Mouse (Mus musculus) kidney, adult 2 months (tissue): ENCODE data around the gene Meis1. TPM values are rescaled to one million over a fixed set of nuclear protein-coding genes. Genes with fewer than 3 reads are reported as not detected.

Experiments used
- DNase-seq: peaks from one replicate; pipeline ENCODE4 v3.0.0; 2021
- H3K27ac ChIP-seq: fragments of 200-500 bp; 2 replicates; pipeline ENCODE4 v1.5.1; 2012; ENCODE audit warnings: low read depth, low read length, control low read depth, inconsistent platforms; ENCODE audit not compliant: insufficient read depth
- H3K27me3 ChIP-seq: fragments of 200-500 bp; replicated peaks from 2 replicates; pipeline ENCODE4 v1.6.1; 2012; ENCODE audit warnings: mild to moderate bottlenecking, moderate library complexity, low read length, inconsistent platforms; ENCODE audit not compliant: control insufficient read depth, insufficient read depth
- H3K36me3 ChIP-seq: fragments of 200-500 bp; 2 replicates; pipeline ENCODE4 v1.6.1; 2012; ENCODE audit warnings: mild to moderate bottlenecking, moderate library complexity, low read length, inconsistent platforms; ENCODE audit not compliant: control insufficient read depth, insufficient read depth
- H3K4me1 ChIP-seq: fragments of 200-500 bp; 2 replicates; pipeline ENCODE4 v1.6.1; 2011; ENCODE audit warnings: low read length; ENCODE audit not compliant: control insufficient read depth, insufficient read depth
- H3K4me3 ChIP-seq: fragments of 200-500 bp; 2 replicates; pipeline ENCODE4 v1.5.1; 2011; ENCODE audit warnings: mild to moderate bottlenecking, low read depth, low read length, control low read depth; ENCODE audit not compliant: insufficient read depth
- CTCF ChIP-seq: fragments of 200-500 bp; conservative IDR thresholded peaks from 2 replicates; pipeline ENCODE4 v1.5.1; 2011; ENCODE audit warnings: low read depth, mild to moderate bottlenecking, control low read depth, low read length, moderate library complexity, mixed read lengths; ENCODE audit not compliant: insufficient read depth, insufficient read length
- POLR2A ChIP-seq: fragments of 200-500 bp; IDR thresholded peaks from one replicate; pipeline ENCODE4 v1.6.1; 2011; ENCODE audit warnings: low read depth, low read length, control low read depth
- WGBS: fragments of 180-500 bp; shearing (Covaris S2); methylation state at CpG from one replicate; pipeline ENCODE4 v1.1.7; 2018; 5-methylcytosine and 5-hydroxymethylcytosine counted together
- polyA plus RNA-seq: library from polyadenylated mRNA; depleted of rRNA; stranded (reverse); fragments of >200 nt; gene quantifications from 2 replicates; pipeline ENCODE4 v1.2.3, GENCODE M21; 2012

Gene Meis1
- polyA plus RNA-seq, 1 experiment, result 6.2 TPM

DNA sequence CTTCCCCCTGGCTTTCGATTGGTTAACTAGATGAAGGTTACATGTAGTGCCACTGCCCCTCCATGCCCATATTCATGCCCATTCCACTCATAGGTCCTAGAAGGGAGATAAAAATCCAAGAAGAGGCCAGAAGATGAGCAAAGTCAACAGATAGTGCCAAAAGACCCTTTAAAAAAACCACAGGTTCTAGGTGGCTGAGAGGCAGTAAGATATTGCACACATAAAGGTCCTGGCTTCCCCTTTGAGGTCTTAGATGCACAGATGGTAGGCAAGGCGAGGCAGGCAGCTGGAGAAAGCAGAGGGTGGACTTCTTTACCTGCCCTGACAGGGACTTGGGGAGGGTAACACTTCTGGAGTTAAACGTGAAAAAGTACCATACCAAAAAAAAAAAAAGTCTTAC lies 134.8 kb downstream of the Meis1 start:
- TF ChIP-seq CTCF, result no peak
- TF ChIP-seq POLR2A, result no peak
- 66% methylated on average over 3 of the region's 3 CpGs for WGBS
- Histone ChIP-seq H3K27me3 (no peaks in the 10 kb centered on the region), H3K4me1 (no peaks in the 10 kb centered on the region), H3K36me3 (no peaks in the 10 kb centered on the region), H3K4me3 (no peak overlapping the region), H3K27ac (no peak overlapping the region)
- DNase-seq, result no peak

DNA sequence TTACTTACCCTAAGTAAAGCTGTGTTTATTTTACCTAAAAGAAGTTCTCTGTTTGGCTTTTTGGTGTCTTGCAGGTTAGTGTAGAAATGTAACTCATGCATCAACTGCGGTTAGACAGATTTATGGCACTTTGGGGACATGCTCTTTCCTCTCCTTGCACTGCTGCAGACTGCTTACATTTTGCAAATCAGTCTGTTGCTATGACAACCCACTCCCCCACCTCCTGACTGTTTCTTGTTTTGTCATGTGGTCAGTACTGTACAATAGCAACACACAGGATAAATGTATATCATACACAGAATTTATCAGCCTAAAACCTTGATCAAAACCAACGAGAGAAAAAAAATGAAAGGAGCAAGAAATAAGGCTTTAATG lies 135.3 kb downstream of the Meis1 start:
- Histone ChIP-seq H3K4me3 (no peak overlapping the region), H3K4me1 (no peaks in the 10 kb centered on the region), H3K27me3 (no peaks in the 10 kb centered on the region), H3K27ac (no peak overlapping the region), H3K36me3 (no peaks in the 10 kb centered on the region)
- TF ChIP-seq POLR2A (no peak), CTCF (no peak)
- 46% methylated on average over 2 of the region's 2 CpGs for WGBS
- peak; percentile 44 for DNase-seq

- Histone ChIP-seq H3K27me3 (no peaks in the 10 kb centered on the region), H3K4me3 (no peak overlapping the region), H3K27ac (no peak overlapping the region), H3K36me3 (no peaks in the 10 kb centered on the region), H3K4me1 (no peaks in the 10 kb centered on the region)
- 84% methylated on average over 3 of the region's 3 CpGs for WGBS
- no peak for DNase-seq
- TF ChIP-seq CTCF, result no peak
- no peak for TF ChIP-seq POLR2A
Observed at GRCm38 (mm10) chr11:18882747-18883506, 135.9 kb downstream of the Meis1 start.

GRCm38 (mm10) chr11:18882315-18882714 lies 136.5 kb downstream of the Meis1 start:
- TF ChIP-seq POLR2A (no peak), CTCF (no peak)
- Histone ChIP-seq H3K4me3 (no peak overlapping the region), H3K27ac (no peak overlapping the region), H3K4me1 (no peaks in the 10 kb centered on the region), H3K36me3 (no peaks in the 10 kb centered on the region), H3K27me3 (no peaks in the 10 kb centered on the region)
- no peak for DNase-seq
- WGBS, result 91% methylated on average over 5 of the region's 5 CpGs

DNA sequence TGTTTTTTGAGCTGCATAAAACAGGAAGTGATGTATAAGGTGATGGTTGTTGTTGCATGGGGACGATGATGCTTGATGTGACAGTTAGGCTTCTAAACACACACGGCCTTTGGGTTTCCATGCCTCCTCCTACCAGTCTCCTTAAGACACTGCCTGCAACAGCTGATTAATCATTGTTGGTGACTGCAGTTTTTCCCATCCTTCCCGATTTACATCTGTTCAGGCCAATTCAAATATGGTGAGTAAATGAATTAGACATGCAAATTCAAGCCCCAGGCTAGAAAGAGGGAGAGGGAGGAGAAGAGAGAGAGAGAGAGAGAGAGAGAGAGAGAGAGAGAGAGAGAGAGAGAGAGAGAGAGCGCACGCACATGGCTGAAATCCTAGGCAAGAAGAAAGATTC lies 138.0 kb downstream of the Meis1 start:
- WGBS, result 71% methylated on average over 5 of the region's 5 CpGs
- H3K27ac ChIP-seq, result no peak overlapping the region

DNA sequence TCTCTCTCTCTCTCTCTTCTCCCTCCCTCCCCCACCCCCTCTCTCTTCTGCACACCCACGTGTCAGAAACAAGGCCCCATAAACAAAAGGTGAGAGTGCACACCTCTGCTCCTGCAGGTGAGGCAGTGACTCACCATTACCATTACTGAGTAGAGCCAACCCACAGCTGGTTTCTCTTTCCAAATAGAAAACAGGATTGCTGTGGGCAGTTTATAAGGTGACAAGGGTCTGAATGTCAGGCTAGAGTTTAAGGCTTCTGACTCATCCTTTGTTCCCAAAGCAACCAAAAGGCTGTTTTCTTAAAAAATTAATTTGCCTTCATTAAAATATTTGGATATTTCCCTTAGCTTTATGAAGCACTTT lies 139.3 kb downstream of the Meis1 start:
- TF ChIP-seq CTCF (no peak), POLR2A (no peak)
- no peak overlapping the region for H3K27ac ChIP-seq

More for the DNA sequence above, 138.0 kb downstream of the Meis1 start:
- peaks cover 2% of the 10 kb centered on the region; the same call in 1 of the 2 replicates for H3K27me3 ChIP-seq
- 0 out of 2 replicates have a peak, but pooled peaks cover 2% of the 10 kb centered on the region for H3K4me1 ChIP-seq
- TF ChIP-seq POLR2A (no peak), CTCF (no peak)
- no peaks in the 10 kb centered on the region for H3K36me3 ChIP-seq
- no peak overlapping the region for H3K4me3 ChIP-seq
- DNase-seq, result no peak

DNA sequence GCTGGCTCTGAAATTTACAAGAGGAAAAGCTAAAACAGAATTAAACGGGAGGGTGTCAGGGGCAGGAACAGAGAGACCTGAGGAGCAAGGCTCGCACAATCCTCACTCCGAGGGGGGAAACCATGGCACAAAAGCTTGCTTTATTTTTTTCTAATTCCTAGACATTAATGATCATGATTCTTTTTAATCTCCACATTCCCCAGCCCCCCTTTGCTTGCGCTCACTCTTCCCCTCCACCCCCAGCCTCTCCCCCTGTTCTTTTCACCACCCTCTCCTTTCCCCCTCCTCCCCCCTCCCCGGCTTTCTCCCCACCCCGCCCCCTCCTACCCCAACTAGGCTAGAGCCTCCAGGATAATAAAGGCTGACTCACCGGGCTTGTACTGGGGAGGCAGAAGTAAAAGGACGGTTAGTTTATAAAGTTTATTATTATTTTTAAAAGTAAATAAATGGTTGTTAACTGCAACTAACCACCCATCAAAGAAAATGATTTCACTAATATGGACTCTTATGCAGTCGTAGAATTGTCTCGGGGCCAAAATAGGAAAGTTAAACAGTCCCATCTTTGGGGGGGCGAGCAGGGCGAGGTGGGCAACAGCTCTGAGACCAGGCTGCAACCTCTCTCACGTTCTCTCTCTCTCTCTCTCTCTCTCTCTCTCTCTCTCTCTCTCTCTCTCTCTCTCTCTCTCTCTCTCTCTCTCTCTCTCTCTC lies 139.9 kb downstream of the Meis1 start:
- DNase-seq, result no peak
- TF ChIP-seq CTCF (no peak), POLR2A (no peak)
- Histone ChIP-seq H3K4me3 (no peak overlapping the region), H3K27me3 (peaks cover 6% of the 10 kb centered on the region; the same call in 1 of the 2 replicates), H3K36me3 (no peaks in the 10 kb centered on the region), H3K4me1 (0 out of 2 replicates have a peak, but pooled peaks cover 2% of the 10 kb centered on the region), H3K27ac (no peak overlapping the region)
- 31% methylated on average over 13 of the region's 13 CpGs for WGBS

More for the DNA sequence above, 139.3 kb downstream of the Meis1 start:
- WGBS, result 40% methylated on average over 1 of the region's 1 CpGs
- Histone ChIP-seq H3K36me3 (no peaks in the 10 kb centered on the region), H3K4me3 (no peak overlapping the region), H3K4me1 (0 out of 2 replicates have a peak, but pooled peaks cover 2% of the 10 kb centered on the region), H3K27me3 (peaks cover 6% of the 10 kb centered on the region; the same call in 1 of the 2 replicates)
- DNase-seq, result no peak
